ENCODE assay signal across 14 mouse cellular contexts in the genomic region with DNA sequence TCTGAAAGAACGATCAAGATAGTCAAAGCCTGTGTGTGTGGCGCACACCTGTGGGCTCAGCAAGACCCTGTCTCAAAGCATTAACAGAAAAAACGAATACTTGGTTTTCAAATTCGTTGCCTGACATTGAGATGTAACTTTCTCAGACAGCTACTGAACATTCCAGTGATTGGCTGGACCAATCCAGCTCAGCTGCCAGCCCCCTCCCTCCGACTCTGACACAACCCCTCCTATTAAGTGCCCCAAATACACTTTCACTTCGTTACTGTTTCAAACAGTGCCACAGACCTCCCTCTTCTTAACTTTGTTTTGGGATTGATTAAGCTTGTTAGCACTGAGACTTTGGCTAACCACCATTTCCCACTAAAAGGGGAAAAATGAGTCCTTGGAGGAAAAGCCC. TPM values are rescaled to one million over a fixed set of nuclear protein-coding genes. Genes with fewer than 3 reads are reported as not detected.
DNase-seq lines count a peak whose midpoint lies in the region; ATAC-seq lines count a peak whose summit lies in the region.
"Had no signal": no experiment of that assay in that cellular context is flagged by ENCODE, and none has a peak within 500 bp of the region (broad histone marks: within the 10 kb centered on the region; RNA-seq: fewer than 3 reads in every experiment).

No protein-coding gene starts in this region.

- H3K4me1 ChIP-seq in heart, embryonic 13.5 days: 0 out of 2 replicates have a peak, but pooled peaks cover 7% of the 10 kb centered on the region
- H3K4me1 ChIP-seq in megakaryocyte, embryonic 14.5 days: peaks cover 36% of the 10 kb centered on the region
- peaks cover 17% of the 10 kb centered on the region; the same call in 1 of the 2 replicates for H3K4me1 ChIP-seq in liver, embryonic 15.5 days (replicated peaks)

- peak overlapping the region; percentile 63 for H3K4me2 ChIP-seq in heart, embryonic 13.5 days
- H3K4me2 ChIP-seq in liver, embryonic 15.5 days: 0 out of 2 replicates have a peak overlapping the region, but pooled peaks have one; percentile 5
- H3K4me2 ChIP-seq: embryonic facial prominence, embryonic 12.5 days had no signal

- no peak for DNase-seq in heart, adult 9 months (ENCODE audit: low spot score in 2 of 2)
- no peak for DNase-seq in urinary bladder, postnatal 36 days (ENCODE audit: low spot score in 2 of 2)
- no peak for DNase-seq in embryo, embryonic 10.5 days (ENCODE audit: low spot score)
- DNase-seq in left cerebral cortex, adult 18-20 months (ENCODE audit: low spot score in 2 of 2): no peak
- DNase-seq: cerebellum, adult 18-20 months had no signal

- H3K9ac ChIP-seq in heart, embryonic 13.5 days: peak overlapping the region; percentile 59
- no peak overlapping the region for H3K9ac ChIP-seq in liver, embryonic 15.5 days
- H3K9ac ChIP-seq: embryonic facial prominence, embryonic 12.5 days had no signal

- H3K9me3 ChIP-seq in heart, embryonic 13.5 days: no peaks in the 10 kb centered on the region
- H3K9me3 ChIP-seq in megakaryocyte, embryonic 14.5 days: no peaks in the 10 kb centered on the region
- H3K9me3 ChIP-seq in liver, embryonic 15.5 days (replicated peaks): no peaks in the 10 kb centered on the region
- H3K9me3 ChIP-seq: embryonic facial prominence, embryonic 12.5 days had no signal

- 30% methylated on average over 6 of the region's 6 CpGs for WGBS in heart, embryonic 13.5 days
- 30% methylated on average over 6 of the region's 6 CpGs for WGBS in liver, embryonic 15.5 days (ENCODE audit: insufficient replicate concordance)

- no peak overlapping the region for H3K27ac ChIP-seq in heart, embryonic 13.5 days (replicated peaks)
- no peak overlapping the region for H3K27ac ChIP-seq in liver, embryonic 15.5 days (replicated peaks)
- H3K27ac ChIP-seq: embryonic facial prominence, embryonic 12.5 days had no signal

- ATAC-seq in heart, embryonic 13.5 days (ENCODE audit: extremely low read depth, insufficient number of reproducible peaks, low FRiP score, low TSS enrichment): no peak
- no peak for ATAC-seq in megakaryocyte, adult 5-6 weeks (ENCODE audit: poor library complexity, severe bottlenecking)
- ATAC-seq in liver, embryonic 15.5 days (ENCODE audit: insufficient read depth): no peak
- ATAC-seq: activated CD4-positive, CD25-positive, alpha-beta regulatory T cell, adult 4 months; inflammation-experienced regulatory T-cells, adult 6 months had no signal

- peaks cover 26% of the 10 kb centered on the region for H3K27me3 ChIP-seq in heart, embryonic 13.5 days (replicated peaks)
- H3K27me3 ChIP-seq in megakaryocyte, embryonic 14.5 days (replicated peaks): peaks cover 56% of the 10 kb centered on the region
- H3K27me3 ChIP-seq in liver, embryonic 15.5 days: peaks cover 18% of the 10 kb centered on the region

- H3K36me3 ChIP-seq in heart, embryonic 13.5 days: no peaks in the 10 kb centered on the region
- H3K36me3 ChIP-seq in megakaryocyte, embryonic 14.5 days (replicated peaks; ENCODE audit: low read length): no peaks in the 10 kb centered on the region
- no peaks in the 10 kb centered on the region for H3K36me3 ChIP-seq in liver, embryonic 15.5 days (replicated peaks)
- H3K36me3 ChIP-seq: embryonic facial prominence, embryonic 12.5 days had no signal

- H3K4me3 ChIP-seq in heart, embryonic 13.5 days: peak overlapping the region; percentile 44
- H3K4me3 ChIP-seq in megakaryocyte, embryonic 14.5 days (replicated peaks): peak overlapping the region; percentile 76
- H3K4me3 ChIP-seq in liver, embryonic 15.5 days (replicated peaks): no peak overlapping the region
- H3K4me3 ChIP-seq: embryonic facial prominence, embryonic 12.5 days had no signal

RNA-seq across cellular contexts. Expression of gene Mixl1, which starts 6.6 kb away (rescaled TPM):
- 0.16 and 0.24 TPM in 2 replicates for polyA plus RNA-seq in heart, embryonic 13.5 days (2015; fragmentation: Nextera tagmentation; extraction: Ambion mirVana)
- polyA plus RNA-seq in megakaryocyte, embryonic 14.5 days (2012; ENCODE audit: insufficient read depth, low replicate concordance): not detected in 2 replicates
- not detected in 2 replicates for total RNA-seq in megakaryocyte, adult 5-6 weeks (2015)
- not detected in 2 replicates for total RNA-seq in megakaryocyte, adult 5-6 weeks (2017)
- 0.23 and 0.33 TPM in 2 replicates for polyA plus RNA-seq in liver, embryonic 15.5 days (2015; fragmentation: Nextera tagmentation; extraction: Ambion mirVana)
- not detected for total RNA-seq in left cerebral cortex, adult 18-20 months (2021)
- total RNA-seq: gastrocnemius, adult 18-20 months; layer of hippocampus, postnatal 25 days had no signal
- polyA plus RNA-seq: activated CD4-positive, CD25-positive, alpha-beta regulatory T cell, adult 4 months had no signal

RNA-seq across cellular contexts. Expression of gene Acbd3, which starts 22.4 kb away (rescaled TPM):
- polyA plus RNA-seq in heart, embryonic 13.5 days (2015; fragmentation: Nextera tagmentation; extraction: Ambion mirVana): 18.5 and 18.8 TPM in 2 replicates
- polyA plus RNA-seq in megakaryocyte, embryonic 14.5 days (2012; ENCODE audit: insufficient read depth, low replicate concordance): 1.4 and 3.6 TPM in 2 replicates
- total RNA-seq in megakaryocyte, adult 5-6 weeks (2015): 25.2 and 27.1 TPM in 2 replicates
- total RNA-seq in megakaryocyte, adult 5-6 weeks (2017): 49.8 and 52.4 TPM in 2 replicates
- polyA plus RNA-seq in liver, embryonic 15.5 days (2015; fragmentation: Nextera tagmentation; extraction: Ambion mirVana): 7.6 and 8.3 TPM in 2 replicates
- total RNA-seq in left cerebral cortex, adult 18-20 months (2021): 10 to 100 TPM; 36.3 to 36.7 TPM
